Mouse (Mus musculus) hindbrain, embryonic 15.5 days (tissue): ENCODE measurements at regions not wholly inside any gene's neighbourhood (a gene's known extent, or its start where the extent isn't known, plus 50 kb on each side); places are given as distances from the start of the nearest gene placed in this dataset.

Experiments used
- ATAC-seq: fragments of 200-750 bp; cut with Nextera tagmentation; 2 replicates; pipeline ENCODE4 v1.8.0; 2017; ENCODE audit warnings: low read depth, moderate number of reproducible peaks, moderate TSS enrichment; ENCODE audit not compliant: low FRiP score
- H3K27ac ChIP-seq: fragments of 300-500 bp; sonication (generic); replicated peaks from 2 replicates; pipeline ENCODE4 v1.5.1; 2015; ENCODE audit warnings: mild to moderate bottlenecking, inconsistent platforms
- H3K27me3 ChIP-seq: fragments of 300-500 bp; sonication (generic); 2 replicates; pipeline ENCODE4 v1.6.1; 2015; ENCODE audit warnings: control low read depth, inconsistent platforms
- H3K36me3 ChIP-seq: fragments of 300-500 bp; sonication (generic); 2 replicates; pipeline ENCODE4 v1.6.1; 2015; ENCODE audit warnings: control low read depth, inconsistent platforms
- H3K4me1 ChIP-seq: fragments of 300-500 bp; sonication (generic); replicated peaks from 2 replicates; pipeline ENCODE4 v1.6.1; 2015; ENCODE audit warnings: control low read depth, inconsistent platforms
- H3K4me2 ChIP-seq: fragments of 300-500 bp; sonication (generic); 2 replicates; pipeline ENCODE4 v1.6.1; 2015; ENCODE audit warnings: moderate library complexity, mild to moderate bottlenecking, inconsistent platforms
- H3K4me3 ChIP-seq: fragments of 300-500 bp; sonication (generic); 2 replicates; pipeline ENCODE4 v1.5.1; 2015; ENCODE audit warnings: mild to moderate bottlenecking, inconsistent platforms
- H3K9ac ChIP-seq: fragments of 300-500 bp; sonication (generic); 2 replicates; pipeline ENCODE4 v1.6.1; 2015; ENCODE audit warnings: inconsistent platforms
- H3K9me3 ChIP-seq: fragments of 300-500 bp; sonication (generic); 2 replicates; pipeline ENCODE4 v1.6.1; 2016; ENCODE audit warnings: control low read depth, inconsistent platforms
- WGBS: fragments of 180-500 bp; shearing (Covaris S2); methylation state at CpG from one replicate; pipeline ENCODE4 v1.1.7; 2015; 5-methylcytosine and 5-hydroxymethylcytosine counted together

GRCm38 (mm10) chr3:36798160-36798823, 64.6 kb upstream of the 4932438A13Rik start:
- ATAC-seq, result no peak
- no peak overlapping the region for H3K4me2 ChIP-seq
- 75% methylated on average over 12 of the region's 13 CpGs for WGBS

GRCm38 (mm10) chr3:36810528-36810927, 52.4 kb upstream of the 4932438A13Rik start:
- no peak overlapping the region for H3K4me3 ChIP-seq
- H3K4me1 ChIP-seq, result no peaks in the 10 kb centered on the region
- ATAC-seq, result no peak
- whole genome bisulfite sequencing, result 77% methylated on average over 5 of the region's 5 CpGs
- H3K27me3 ChIP-seq, result no peaks in the 10 kb centered on the region
- no peak overlapping the region for H3K9ac ChIP-seq
- no peak overlapping the region for H3K4me2 ChIP-seq
- no peaks in the 10 kb centered on the region for H3K9me3 ChIP-seq
- H3K36me3 ChIP-seq, result no peaks in the 10 kb centered on the region
- H3K27ac ChIP-seq, result no peak overlapping the region

More at GRCm38 (mm10) chr3:36798160-36798823, 64.6 kb upstream of the 4932438A13Rik start:
- Histone ChIP-seq H3K9me3 (no peaks in the 10 kb centered on the region), H3K4me1 (no peaks in the 10 kb centered on the region), H3K27ac (no peak overlapping the region), H3K4me3 (no peak overlapping the region), H3K36me3 (no peaks in the 10 kb centered on the region), H3K27me3 (no peaks in the 10 kb centered on the region), H3K9ac (no peak overlapping the region)
